Mouse (Mus musculus) mouse embryonic stem cell (cell line): ENCODE data around the gene Nsun2.

ENCODE experiments used
- in situ Hi-C, 2 experiments: fragments of 300-500 bp; cut with MboI; formaldehyde crosslinking; loops; 1 replicate in 1 of 2; 3 replicates in 1 of 2; pipeline ENCODE4 v1.14.3; 2019 to 2020; ENCODE audit warnings: low sequenced_read_pairs in 2 of 2, low pct_unique_long_range_greater_than_20kb in 1 of 2, mixed read lengths in 1 of 2; ENCODE audit not compliant: unreplicated experiment in 1 of 2

Gene Nsun2

GRCm38 (mm10) chr13:69601321-69601720 is 67.8 kb downstream of the Nsun2 start:
- in situ Hi-C loops = no loop called here

GRCm38 (mm10) chr13:69604670-69605069 is 71.1 kb downstream of the Nsun2 start:
- in situ Hi-C loops = no loop called here

GRCm38 (mm10) chr13:69608734-69609133 is 75.2 kb downstream of the Nsun2 start:
- in situ Hi-C loops = no loop called here

- in situ Hi-C loops = no loop called here
Observed at GRCm38 (mm10) chr13:69610751-69611397, 77.3 kb downstream of the Nsun2 start.

- in situ Hi-C loops = no loop called here
Observed at GRCm38 (mm10) chr13:69611398-69612174, 78.0 kb downstream of the Nsun2 start, which contains the start of gene Srd5a1. Srd5a1 (minus strand) TSS chr13:69611442.

GRCm38 (mm10) chr13:69612175-69612544 is 78.6 kb downstream of the Nsun2 start:
- in situ Hi-C loops = no loop called here

- in situ Hi-C loops = no loop called here
Observed at GRCm38 (mm10) chr13:69616716-69617115, 83.2 kb downstream of the Nsun2 start.

GRCm38 (mm10) chr13:69623843-69624242 is 90.3 kb downstream of the Nsun2 start:
- in situ Hi-C loops = no loop called here

- in situ Hi-C loops = no loop called here
Observed at GRCm38 (mm10) chr13:69624510-69624909, 91.0 kb downstream of the Nsun2 start.

- in situ Hi-C loops = loop anchor here in 1 of 2 experiments (25.0 kb wide), 1 partner anchor 1041 kb away; the partner anchor contains the start of genes 1700001L19Rik, Fastkd3 and Mtrr
Observed at GRCm38 (mm10) chr13:69627941-69628340, 94.4 kb downstream of the Nsun2 start.

GRCm38 (mm10) chr13:69630576-69630975 is 97.0 kb downstream of the Nsun2 start:
- in situ Hi-C loops = loop anchor here in 1 of 2 experiments (25.0 kb wide), 1 partner anchor 1043 kb away; the partner anchor contains the start of genes 1700001L19Rik, Fastkd3 and Mtrr

- in situ Hi-C loops = loop anchor here in 1 of 2 experiments (25.0 kb wide), 1 partner anchor 1044 kb away; the partner anchor contains the start of genes 1700001L19Rik, Fastkd3 and Mtrr
Observed at GRCm38 (mm10) chr13:69631111-69631510, 97.6 kb downstream of the Nsun2 start.

- in situ Hi-C loops = loop anchor here in 1 of 2 experiments (25.0 kb wide), 1 partner anchor 1044 kb away; the partner anchor contains the start of genes 1700001L19Rik, Fastkd3 and Mtrr
Observed at GRCm38 (mm10) chr13:69631659-69632058, 98.1 kb downstream of the Nsun2 start.

GRCm38 (mm10) chr13:69633551-69633950 is 100.0 kb downstream of the Nsun2 start:
- in situ Hi-C loops = loop anchor here in 1 of 2 experiments (25.0 kb wide), 1 partner anchor 1046 kb away; the partner anchor contains the start of genes 1700001L19Rik, Fastkd3 and Mtrr

- in situ Hi-C loops = loop anchor here in 1 of 2 experiments (25.0 kb wide), 1 partner anchor 1047 kb away; the partner anchor contains the start of genes 1700001L19Rik, Fastkd3 and Mtrr
Observed at GRCm38 (mm10) chr13:69633988-69634387, 100.4 kb downstream of the Nsun2 start.

- in situ Hi-C loops = loop anchor here in 1 of 2 experiments (25.0 kb wide), 1 partner anchor 1049 kb away; the partner anchor contains the start of genes 1700001L19Rik, Fastkd3 and Mtrr
Observed at GRCm38 (mm10) chr13:69635836-69636235, 102.3 kb downstream of the Nsun2 start.

- in situ Hi-C loops = loop anchor here in 1 of 2 experiments (25.0 kb wide), 1 partner anchor 1049 kb away; the partner anchor contains the start of genes 1700001L19Rik, Fastkd3 and Mtrr
Observed at GRCm38 (mm10) chr13:69636375-69636774, 102.8 kb downstream of the Nsun2 start.

- in situ Hi-C loops = loop anchor here in 1 of 2 experiments (25.0 kb wide), 1 partner anchor 1050 kb away; the partner anchor contains the start of genes 1700001L19Rik, Fastkd3 and Mtrr
Observed at GRCm38 (mm10) chr13:69636816-69637215, 103.3 kb downstream of the Nsun2 start.

- in situ Hi-C loops = loop anchor here in 1 of 2 experiments (25.0 kb wide), 1 partner anchor 1050 kb away; the partner anchor contains the start of genes 1700001L19Rik, Fastkd3 and Mtrr
Observed at GRCm38 (mm10) chr13:69637657-69638056, 104.1 kb downstream of the Nsun2 start.
